Mouse (Mus musculus) c-Kit-positive CD71-negative TER-119-negative erythroid progenitor cells, embryonic 14.5 days (primary cell): Measurements from ENCODE around the gene Shbg.

Experiments used
- DNase-seq: peaks from one replicate; pipeline ENCODE4 v3.0.0-alpha.2; 2013; ENCODE audit warnings: low read depth

Shbg gene

GRCm38 (mm10) chr11:69617805-69618204 lies at the start of gene Shbg:
TSS of gene Shbg (minus strand) at chr11:69617905.
- DNase-seq: no peak

GRCm38 (mm10) chr11:69666665-69667005 lies 48.9 kb upstream of the Shbg start:
- no peak for DNase-seq

GRCm38 (mm10) chr11:69665961-69666664 lies 48.4 kb upstream of the Shbg start, which contains the start of gene Cd68:
TSS of gene Cd68 (minus strand) at chr11:69666153.
- DNase-seq: peak; percentile 90

GRCm38 (mm10) chr11:69665457-69665960 lies 47.8 kb upstream of the Shbg start:
- DNase-seq: no peak

- DNase-seq: no peak
Observed at GRCm38 (mm10) chr11:69664841-69665240, 47.1 kb upstream of the Shbg start.

- no peak for DNase-seq
Observed at GRCm38 (mm10) chr11:69663795-69664194, 46.1 kb upstream of the Shbg start.

- DNase-seq: no peak
Observed at GRCm38 (mm10) chr11:69662967-69663671, 45.4 kb upstream of the Shbg start.

GRCm38 (mm10) chr11:69662213-69662966 lies 44.7 kb upstream of the Shbg start, which contains the start of gene Mpdu1:
TSS of gene Mpdu1 (minus strand) at chr11:69662642.
- peak; percentile 93 for DNase-seq

- DNase-seq: no peak
Observed at GRCm38 (mm10) chr11:69661221-69661881, 43.6 kb upstream of the Shbg start.

GRCm38 (mm10) chr11:69657462-69657881 lies 39.8 kb upstream of the Shbg start:
- DNase-seq: no peak

GRCm38 (mm10) chr11:69656617-69657461 lies 39.1 kb upstream of the Shbg start:
- no peak for DNase-seq

GRCm38 (mm10) chr11:69656065-69656455 lies 38.4 kb upstream of the Shbg start:
- no peak for DNase-seq

GRCm38 (mm10) chr11:69655264-69656064 lies 37.8 kb upstream of the Shbg start, which contains the start of gene Sox15:
TSS of gene Sox15 (plus strand) at chr11:69655314.
- DNase-seq: peak; percentile 62

- no peak for DNase-seq
Observed at GRCm38 (mm10) chr11:69654760-69655159, 37.1 kb upstream of the Shbg start.

- DNase-seq: no peak
Observed at GRCm38 (mm10) chr11:69653399-69653798, 35.7 kb upstream of the Shbg start.

GRCm38 (mm10) chr11:69645860-69646259 lies 28.2 kb upstream of the Shbg start:
- no peak for DNase-seq

- DNase-seq: no peak
Observed at GRCm38 (mm10) chr11:69635471-69635870, 17.8 kb upstream of the Shbg start.

- DNase-seq: no peak
Observed at GRCm38 (mm10) chr11:69633128-69633866, 15.6 kb upstream of the Shbg start.
